Mouse (Mus musculus): ENCODE data around the gene Ifi27l2a.

DNA sequence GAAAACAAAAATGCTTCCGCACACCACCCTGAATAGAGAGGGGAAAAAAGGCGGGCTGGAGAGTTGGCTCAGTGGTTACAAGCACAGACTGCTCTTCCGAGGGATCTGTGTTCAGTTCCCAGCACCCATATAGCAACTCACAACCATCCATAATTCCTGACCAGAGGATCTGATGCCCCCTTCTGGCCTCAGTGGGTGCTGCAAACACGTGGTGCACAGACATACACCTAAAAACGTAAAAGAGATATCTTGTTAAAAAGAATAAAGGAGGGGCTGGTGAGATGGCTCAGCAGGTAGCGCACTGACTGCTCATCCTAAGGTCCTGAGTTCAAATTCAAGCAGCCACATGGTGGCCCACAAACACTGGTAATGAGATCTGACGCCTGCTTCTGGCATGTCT lies 16.8 kb downstream of the Ifi27l2a start:
- no peak for TF ChIP-seq POLR2A (IDR thresholded peaks at IDR 0.05; ENCODE audit: low read depth, low read length)
- no peak for TF ChIP-seq CTCF (IDR thresholded peaks at IDR 0.05; ENCODE audit: extremely low read depth, insufficient read length, insufficient replicate concordance, low read depth, low read length)
